Mouse (Mus musculus): ENCODE data around the gene Serp1. TPM values are rescaled to one million over a fixed set of nuclear protein-coding genes. Genes with fewer than 3 reads are reported as not detected.
A peak's percentile ranks its signal among the peaks of the same experiment; 100 is the strongest.

Serp1 gene
- 47.8 and 69.9 TPM in 2 replicates for polyA plus RNA-seq (2012; rRNA removed)

DNA sequence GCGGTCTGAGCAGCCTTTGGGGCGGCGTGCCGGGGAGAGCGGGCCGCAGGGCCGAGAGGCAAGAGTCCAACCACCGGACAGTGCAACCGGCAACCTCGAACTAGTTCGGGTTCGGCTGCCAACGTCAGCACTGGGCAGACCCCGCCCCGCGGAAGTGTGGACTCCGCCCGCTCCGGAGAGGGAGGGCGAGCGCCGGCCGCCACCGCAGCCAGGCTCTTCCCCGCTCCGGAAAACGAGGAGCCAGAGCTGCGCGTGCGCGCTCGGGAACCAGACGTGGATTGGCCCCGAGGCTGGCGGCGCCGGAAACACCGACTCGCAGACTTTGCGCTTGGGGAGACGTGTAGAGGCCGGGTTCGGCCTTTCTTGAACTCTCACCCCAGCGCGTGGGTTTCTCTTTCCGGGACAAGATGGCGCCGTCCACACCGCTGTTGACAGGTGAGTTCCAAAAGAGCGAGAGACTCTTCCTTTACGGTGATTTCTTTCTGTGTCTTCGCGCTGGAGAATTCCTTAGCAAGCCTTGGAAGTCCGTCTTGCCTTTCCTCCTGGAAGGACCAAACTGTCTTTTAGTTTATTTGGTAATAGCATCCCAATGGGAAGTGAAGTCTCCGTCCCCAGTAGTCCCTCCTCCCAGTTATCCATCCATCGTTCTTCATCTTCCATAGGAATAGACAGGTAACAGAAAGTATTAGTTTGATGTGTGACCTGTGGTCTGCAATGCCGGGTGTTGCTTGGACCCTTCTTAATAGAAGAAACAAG lies at the start of gene Serp1, which contains the start of gene Eif2a:
Serp1 (minus strand) TSS at position 241 of the 756 bp plus-strand sequence.
Eif2a (plus strand) TSS at position 170 of the 756 bp plus-strand sequence.
- DNase-seq (ENCODE audit: low read depth) = peak; percentile 61

DNA sequence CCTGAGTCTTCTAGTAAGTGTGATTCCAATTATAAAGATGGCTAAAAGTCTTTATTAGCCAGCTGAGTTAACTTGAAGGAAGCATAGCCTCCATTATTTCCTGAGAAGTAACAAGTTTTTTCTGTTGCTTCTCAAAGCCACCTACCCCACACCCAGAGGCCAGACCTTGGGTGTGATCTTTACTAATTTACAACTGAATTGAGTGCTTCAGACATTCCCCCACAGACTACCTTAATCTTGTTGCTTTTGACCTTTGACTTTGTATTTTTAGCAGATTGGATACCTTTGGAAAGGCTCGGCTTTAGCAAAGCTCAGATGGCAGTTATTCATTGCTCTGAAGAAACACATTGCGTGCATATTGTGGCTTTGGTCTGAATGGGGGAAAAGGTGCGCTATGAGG lies 45.1 kb upstream of the Serp1 start:
- no peak for DNase-seq (ENCODE audit: low read depth)

DNA sequence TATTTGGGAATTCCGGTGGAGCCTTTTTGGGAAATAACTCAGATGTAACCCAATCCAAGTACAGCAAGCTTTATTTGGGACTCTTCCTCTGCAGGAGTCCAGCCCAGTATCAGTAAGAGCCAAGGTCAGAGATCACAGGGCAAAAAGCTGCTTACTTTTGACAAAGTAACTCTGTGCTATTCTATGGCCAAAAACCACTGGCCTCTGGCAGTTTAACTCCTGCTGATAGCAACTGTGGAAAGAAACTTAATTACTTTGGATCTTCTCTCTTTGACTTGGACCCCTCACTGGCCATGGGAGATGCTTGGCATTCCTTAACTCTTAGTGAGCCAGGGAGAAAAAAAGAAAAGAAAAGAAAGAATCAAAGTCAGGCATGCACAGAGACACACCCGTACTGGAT lies 35.7 kb upstream of the Serp1 start:
- DNase-seq (ENCODE audit: low read depth) = no peak

DNA sequence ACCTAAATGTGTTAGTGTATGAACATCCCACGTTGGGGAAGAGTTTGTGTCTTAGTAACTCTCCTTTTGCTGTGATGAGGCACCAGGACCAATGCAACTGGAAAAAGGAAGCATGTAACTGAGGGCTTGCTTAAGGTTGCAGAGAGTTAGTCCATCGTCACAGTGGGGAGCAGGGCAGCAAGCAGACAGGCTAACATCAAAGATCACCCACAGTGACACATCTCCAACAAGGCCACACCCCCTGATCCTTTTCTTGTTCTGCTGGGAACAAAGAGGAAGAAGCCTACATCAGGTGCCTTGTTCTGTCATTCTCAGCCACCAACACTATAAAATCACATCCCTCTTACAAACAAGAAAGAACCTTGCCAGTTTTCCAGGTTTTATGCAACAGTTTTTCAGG lies 34.2 kb upstream of the Serp1 start:
- DNase-seq (ENCODE audit: low read depth) = no peak

DNA sequence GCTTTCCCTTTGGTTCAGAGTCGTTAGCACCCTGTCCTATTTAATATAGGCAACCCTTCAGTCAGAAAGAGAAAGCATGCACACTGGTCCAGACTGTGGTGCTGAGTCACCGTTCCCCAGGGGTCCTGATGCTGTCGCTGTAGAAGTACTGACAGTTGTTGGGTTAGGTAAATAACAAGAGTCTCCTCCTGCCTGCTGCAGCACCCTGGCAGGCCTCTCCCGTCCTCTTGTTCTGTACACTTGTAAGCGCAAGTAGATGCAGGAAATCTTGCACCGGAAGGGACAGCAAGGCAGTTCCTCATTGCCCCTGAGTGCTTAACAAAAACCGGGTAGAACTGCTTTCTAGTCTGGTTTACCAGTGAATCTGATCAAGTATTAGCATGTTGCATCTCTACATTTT lies 31.0 kb upstream of the Serp1 start:
- no peak for DNase-seq (ENCODE audit: low read depth)

DNA sequence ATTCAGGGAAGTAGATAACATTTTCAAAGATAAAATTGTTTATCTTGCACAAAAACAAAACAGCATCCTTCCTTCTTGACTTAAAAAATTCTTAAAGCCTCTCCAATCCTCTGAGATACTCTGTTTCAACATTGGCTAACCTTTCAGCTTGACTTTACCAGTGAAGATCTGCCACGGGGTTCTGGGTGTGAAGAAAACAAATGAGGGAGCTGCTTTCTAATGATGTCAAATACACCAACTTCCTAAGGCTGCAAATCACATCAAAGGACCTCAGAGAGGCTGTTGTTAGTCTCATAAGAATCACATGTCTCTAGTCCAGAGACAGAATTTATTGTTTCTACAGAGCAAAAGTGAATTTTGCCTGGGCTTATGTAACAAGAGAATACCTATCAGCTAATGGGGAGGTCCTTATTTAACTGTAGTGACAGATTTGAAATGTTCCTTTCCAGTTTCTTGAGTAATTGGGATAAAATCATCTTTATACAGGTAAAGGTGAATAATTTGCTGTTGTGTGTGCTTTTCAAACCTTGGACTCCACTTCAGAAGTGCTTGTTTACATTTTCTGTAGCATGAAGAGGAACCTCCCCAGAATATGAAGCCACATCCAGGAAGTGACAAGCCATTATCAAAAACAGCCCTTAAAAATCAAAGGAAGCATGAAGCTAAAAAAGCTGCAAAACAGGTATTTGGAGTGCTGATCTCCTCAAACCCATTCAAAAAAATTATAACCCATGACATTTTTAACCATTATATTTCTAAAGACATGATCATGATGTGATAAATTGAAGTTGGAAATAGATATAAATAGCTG lies 26.5 kb upstream of the Serp1 start:
- no peak for DNase-seq (ENCODE audit: low read depth)

DNA sequence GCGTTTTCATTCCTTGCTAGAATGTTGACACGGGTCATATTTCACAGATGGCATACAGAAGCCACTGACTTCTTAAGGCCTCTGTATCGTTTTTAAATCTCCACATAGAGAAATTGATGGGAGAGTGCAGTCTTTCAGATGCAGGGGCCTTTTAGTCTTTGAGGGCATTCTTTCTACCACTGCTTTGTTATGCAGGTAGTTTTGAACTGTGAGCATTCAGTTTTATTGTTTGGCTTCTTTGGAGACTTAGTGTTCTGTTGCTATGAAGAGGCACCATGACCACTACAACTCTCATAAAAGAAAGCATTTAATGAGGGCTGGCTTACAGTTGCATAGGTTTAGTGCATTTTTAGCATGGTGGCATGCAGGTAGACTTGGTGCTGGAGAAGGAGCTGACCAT lies 10.9 kb upstream of the Serp1 start:
- DNase-seq (ENCODE audit: low read depth) = no peak

DNA sequence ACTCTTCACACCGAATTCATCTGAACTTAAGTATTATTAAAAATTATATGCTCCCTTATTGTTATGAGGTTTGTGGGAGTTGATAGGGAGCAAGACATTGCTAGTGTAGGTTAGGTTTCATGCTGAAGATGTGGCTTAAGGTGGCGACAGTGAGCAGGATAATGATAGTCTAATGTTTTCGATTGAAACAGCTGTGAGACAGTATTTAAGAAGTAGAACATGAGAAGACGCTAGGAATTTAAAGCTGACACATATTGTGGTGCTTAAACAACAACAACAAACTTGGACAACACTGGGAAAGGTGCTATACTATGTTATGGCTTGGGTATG lies 681 bp upstream of the Serp1 start:
- no peak for DNase-seq (ENCODE audit: low read depth)

DNA sequence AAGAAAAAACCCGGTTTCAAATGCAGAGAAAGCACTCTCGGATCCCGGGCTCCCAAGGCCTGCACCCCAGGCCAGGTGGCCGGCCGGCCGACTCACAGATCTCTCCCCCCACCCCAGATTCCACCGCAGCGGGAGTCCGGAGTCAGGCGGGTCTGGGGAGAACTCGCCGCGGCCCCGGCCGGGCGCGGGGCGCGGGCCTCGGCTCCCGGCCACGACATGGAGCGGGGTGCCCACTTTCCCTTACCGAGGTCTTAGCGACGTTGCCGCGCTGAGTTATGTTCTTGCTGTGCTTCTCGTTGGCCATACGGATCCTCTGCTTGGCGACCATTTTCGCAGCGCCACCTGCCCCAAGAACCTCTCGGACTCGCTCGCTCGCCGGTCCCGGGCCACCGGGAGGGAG lies 526 bp downstream of the Serp1 start:
- DNase-seq (ENCODE audit: low read depth) = no peak

DNA sequence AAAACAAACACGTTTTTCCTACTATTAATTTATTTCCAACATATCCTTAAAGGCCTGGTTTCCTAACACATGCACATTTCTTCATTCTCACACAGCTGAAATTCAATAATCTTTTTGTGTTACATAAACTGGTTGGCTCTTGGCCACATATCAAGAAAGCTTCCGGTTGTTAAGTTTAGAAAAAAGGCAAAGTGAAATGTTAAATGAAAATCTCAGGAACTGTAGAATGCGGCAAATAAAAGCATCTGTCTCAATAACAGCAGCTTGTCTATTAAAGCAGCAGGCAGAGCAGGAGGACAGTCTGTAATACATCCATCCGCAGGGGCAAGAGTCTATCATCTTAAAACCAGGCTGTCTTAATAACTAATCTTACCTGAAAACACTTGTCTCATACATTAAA lies 1.4 kb downstream of the Serp1 start:
- no peak for DNase-seq (ENCODE audit: low read depth)

DNA sequence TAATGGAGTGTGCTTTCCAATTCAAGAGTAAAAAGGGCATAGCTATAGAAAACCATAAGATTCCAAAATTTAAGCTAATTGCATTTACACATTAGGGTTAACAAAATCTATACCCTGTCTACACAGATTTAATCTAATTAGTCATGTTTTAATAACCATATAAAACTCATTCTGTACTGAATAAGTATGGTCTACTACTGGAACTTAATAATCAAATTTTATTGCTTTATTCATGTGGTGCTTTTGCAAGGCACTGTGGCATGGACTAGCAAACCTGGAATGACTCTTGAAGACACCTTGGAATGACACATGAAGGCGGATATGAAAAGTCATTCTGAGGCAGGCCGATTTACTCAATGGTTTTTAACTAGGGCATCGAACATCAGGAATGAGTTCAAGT lies 2.3 kb downstream of the Serp1 start:
- no peak for DNase-seq (ENCODE audit: low read depth)

DNA sequence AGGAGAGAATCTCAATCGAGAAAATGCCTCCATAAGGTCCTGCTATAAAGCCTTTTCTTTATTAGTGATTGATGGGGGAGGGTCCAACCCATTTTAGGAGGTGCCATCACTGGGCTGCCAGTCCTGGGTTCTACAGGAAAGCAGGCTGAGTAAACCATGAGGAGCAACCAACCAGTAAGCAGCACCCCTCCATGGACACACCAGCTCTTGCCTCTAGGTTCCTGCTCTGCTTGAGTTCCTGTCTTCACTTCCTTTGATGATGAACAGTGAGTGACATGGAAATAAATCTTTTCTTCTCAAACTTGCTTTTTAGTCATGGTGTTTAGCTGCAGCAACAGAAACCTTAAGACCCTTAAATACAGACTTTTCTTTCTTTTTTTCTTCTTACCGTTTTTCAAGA lies 4.3 kb downstream of the Serp1 start:
- DNase-seq (ENCODE audit: low read depth) = no peak

DNA sequence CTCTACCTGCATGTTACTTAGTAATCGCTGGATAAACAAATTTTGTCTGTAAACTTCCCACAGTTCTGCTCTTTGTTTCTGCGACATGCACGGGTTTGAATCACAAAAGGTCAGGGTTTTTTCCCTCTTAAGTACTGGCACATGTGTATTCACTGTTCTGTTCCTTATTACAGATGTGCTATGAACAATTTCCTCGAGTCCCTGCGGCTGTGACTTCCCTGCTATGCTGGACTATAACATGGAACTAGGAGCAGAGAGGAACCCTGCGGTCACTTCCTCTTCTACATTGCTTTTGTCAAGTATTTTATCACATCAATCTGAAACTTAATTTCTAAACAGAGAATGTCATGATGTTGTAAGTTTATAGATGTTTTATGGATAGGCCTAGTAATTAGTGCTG lies 5.4 kb downstream of the Serp1 start:
- DNase-seq (ENCODE audit: low read depth) = no peak

DNA sequence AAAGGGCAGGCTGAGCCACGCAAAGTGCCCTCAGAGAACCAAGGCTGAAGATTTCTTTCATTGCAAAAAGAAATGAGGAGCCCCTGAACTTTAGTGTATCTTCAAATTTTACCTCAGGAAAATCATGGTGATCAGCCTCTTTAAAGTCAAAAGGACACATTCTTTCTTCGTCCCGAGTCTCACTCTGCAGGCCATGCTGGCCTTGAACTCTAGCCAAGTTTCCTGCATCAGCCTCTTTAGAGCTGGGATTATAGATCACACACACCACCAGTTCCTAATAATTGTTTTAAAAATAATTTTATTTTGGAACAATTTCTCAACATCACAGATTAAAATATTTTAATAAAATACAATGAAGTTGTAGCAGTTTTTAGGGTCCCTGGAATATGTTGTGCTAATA lies 6.2 kb downstream of the Serp1 start:
- DNase-seq (ENCODE audit: low read depth) = no peak

DNA sequence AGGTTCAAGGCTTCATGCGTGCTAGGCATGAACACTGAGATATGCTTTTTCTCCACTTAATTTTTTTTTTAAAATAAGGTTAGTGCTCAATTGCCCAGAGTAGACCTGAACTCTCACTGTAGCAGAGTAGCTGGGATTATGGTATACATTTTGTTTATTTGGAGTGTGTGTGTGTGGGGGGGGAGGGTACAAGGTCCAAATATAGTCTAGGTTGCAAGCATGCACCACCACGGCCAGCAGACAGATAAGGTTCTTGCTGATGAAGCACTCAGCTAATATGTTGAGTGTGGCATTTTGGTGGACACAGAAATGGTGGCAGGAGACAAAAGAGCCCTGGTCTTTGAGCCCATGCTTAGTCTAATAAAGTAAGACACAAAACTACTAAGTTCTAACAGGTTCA lies 6.7 kb downstream of the Serp1 start:
- no peak for DNase-seq (ENCODE audit: low read depth)

DNA sequence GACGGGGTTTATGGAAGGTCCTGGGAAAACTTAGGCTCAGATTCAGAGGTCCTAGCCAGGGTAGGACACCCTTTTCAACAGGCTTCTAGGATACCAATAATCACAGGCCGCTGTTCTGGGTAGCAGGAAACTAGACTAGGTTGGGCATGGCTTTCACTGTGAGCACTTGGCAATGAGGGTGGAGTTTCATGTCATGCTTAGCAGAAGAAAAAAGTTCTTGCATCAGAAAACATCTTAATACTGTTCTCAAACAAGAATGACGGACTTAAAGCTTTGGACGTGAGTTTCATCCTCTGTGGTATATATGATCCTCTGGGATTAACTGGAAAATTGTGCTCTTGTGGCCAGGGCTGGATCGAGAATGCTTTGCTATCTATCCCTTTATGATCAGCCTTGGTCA lies 7.9 kb downstream of the Serp1 start:
- DNase-seq (ENCODE audit: low read depth) = no peak

DNA sequence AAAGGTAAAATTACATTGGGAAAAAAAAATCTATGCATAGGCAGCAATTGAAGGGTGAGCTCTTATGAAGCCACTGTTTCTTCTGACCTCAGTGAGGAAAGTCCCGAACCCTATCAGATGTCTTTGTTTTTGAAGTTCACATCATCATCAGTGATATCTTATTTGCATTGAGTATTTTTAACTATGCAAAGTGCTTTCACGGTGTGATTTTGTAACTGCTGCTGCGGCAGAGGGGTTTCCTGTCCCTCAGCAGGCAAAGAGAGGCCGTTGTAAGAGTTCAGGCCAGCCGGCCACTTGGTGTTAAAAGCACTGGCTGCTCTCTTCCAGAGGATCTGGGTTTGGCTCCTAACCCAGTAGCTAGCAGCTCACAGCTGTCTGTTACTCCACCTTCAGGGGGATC lies 8.4 kb downstream of the Serp1 start:
- no peak for DNase-seq (ENCODE audit: low read depth)

DNA sequence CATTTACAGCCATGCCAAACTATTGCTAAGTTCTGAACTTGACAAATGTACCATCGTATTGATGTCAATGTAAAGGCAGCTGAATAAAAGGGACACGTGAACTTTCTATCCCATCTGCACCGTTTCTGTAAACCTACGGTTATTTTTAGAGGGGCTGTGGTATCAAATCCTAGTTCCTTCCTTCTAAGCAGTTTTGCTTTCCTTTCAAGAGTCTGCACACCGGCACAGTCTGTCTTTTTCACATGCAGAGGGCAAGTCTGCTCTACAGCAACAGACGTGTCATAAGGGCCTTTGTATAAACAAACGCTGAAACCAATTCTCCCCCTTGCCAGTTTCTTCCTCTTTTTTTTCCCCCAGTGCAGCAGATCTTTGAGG lies 9.1 kb downstream of the Serp1 start:
- no peak for DNase-seq (ENCODE audit: low read depth)

DNA sequence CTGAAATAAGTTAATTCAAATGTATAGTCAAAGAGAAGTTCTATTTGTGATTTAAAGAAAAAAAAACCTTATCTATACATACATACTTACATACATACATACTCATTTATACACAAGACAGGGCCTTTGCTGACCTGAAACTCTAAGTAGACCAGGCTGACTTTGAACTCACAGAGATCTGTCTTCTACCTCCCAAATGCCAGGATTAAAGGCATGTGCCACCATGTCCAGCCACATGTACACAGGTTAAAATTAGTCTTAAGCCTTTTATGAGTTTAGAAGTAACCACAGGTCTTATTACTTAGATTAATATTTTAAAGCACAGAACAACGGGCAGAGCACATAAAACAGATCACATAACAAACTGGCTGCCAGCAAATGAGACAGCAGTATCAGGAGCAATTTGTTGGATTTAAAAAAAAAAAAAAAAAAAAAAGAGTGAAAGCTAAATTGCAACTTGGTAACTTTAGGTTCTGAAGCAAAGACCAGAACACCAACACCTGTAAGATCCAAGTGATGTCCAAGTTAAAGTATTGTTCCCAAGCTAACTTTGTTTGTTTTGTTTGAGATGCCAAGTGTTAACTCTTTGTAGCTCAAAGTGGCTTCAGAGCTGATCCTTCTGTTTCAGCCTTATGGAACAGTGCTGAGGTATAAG lies 9.6 kb downstream of the Serp1 start:
- no peak for DNase-seq (ENCODE audit: low read depth)

DNA sequence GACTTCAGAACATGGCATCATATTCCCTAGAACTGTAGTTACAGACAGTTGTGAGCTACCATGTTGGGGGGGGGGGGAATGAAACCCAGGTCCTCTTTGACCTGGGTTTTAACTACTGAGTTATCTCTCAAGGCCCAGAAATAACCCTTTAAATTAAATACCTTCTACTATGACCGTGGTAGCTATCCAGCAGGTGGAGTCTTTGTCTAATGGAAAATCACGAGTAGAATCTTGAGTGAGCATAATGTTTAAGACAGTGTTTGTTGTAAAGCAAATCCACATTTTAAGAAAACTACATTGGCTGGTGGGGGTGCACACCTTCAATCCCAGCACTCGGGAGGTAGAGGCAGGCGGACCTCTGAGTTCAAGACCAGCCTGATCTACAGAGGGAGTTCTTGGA lies 12.2 kb downstream of the Serp1 start:
- no peak for DNase-seq (ENCODE audit: low read depth)

DNA sequence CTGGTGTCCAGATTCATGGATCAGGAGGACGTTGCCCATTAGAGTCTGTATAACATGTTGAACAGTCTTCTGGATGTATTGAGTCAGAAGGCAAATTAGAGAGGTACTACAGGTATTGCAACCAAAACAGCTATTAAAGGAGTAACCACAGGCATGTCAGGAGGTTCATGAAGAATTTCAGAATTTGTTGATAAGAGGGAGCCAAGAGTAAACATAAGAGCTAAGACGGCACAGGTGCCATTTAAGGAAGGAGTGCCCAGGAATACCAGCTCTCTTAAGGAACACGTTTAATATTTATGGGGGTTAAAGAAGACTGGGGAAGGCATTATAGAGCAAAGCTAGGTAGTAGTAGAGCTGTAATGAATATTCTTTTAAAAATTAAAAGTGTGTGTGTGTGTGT lies 13.0 kb downstream of the Serp1 start:
- DNase-seq (ENCODE audit: low read depth) = no peak

DNA sequence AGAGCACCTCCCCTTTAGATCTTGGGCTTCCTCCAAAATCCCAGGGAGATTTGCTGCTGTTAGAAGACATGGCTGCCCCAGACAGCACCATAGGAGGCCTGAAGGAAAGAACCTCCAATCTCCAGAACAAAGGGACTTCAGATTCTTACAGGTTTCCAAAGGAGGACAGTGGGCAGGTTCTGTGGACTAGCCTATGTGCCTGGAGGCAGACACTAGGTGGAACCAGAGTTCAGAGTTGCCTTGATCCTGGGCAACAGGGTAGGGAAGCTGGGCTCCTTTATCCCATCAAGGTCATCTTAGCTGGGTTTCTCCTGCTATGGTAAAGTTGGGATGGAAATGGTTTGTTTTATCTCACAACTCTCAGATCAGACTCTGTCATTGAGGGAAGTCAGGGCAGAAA lies 14.1 kb downstream of the Serp1 start:
- no peak for DNase-seq (ENCODE audit: low read depth)

All from gonadal fat pad, adult 2 months (tissue).